Mouse (Mus musculus) lung, adult 2 months (tissue): ENCODE data around the gene Pdxk.

Experiments used
- CTCF ChIP-seq: fragments of 200-500 bp; IDR thresholded peaks from 2 replicates; pipeline ENCODE4 v1.5.1; 2011; ENCODE audit warnings: mild to moderate bottlenecking, low read length, control low read depth; ENCODE audit not compliant: insufficient read depth
- POLR2A ChIP-seq: fragments of 200-500 bp; IDR thresholded peaks from 2 replicates; pipeline ENCODE4 v1.6.1; 2011; ENCODE audit warnings: low read depth, mild to moderate bottlenecking, control low read depth, low read length, borderline replicate concordance; ENCODE audit errors: extremely low read depth

DNA sequence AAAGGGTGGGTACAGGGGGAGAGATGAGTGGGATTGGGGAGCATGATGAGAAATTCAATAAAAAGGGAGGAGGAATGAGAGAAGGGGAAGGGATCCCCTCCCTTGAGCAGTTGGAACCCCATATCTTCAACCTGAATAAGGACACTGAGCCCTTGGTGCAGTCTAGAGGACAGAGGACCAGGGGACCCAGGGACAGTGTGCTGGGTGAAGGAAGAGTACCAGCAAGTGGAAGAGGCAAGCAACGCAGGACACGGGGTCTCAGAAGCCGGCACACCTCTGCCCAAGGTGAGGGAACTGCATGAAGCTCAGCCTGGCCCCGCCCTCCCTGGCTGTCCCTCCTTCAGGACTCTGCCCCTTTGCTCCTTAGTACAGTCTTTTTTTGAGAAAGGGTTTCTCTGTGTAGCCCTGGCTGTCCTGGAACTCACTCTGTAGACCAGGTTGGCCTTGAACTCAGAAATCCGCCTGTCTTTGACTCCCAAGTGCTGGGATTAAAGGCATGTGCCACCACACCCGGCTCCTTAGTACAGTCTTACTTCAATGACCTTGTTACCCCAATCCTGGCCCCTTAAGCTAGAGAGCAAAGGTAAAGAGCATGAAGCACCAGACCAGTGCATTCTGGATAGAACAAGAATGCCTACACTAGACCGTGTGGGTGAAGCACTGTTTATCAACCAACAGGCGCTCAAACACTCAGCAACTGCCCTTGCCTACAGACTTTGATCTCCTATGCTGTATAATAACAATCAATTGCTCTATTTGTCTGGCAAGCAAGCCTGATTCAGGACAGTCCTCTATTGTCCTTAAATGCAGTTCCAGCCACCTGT lies 1.6 kb downstream of the Pdxk start:
- TF ChIP-seq CTCF (no peak), POLR2A (no peak)
